Mouse (Mus musculus) neural tube, embryonic 11.5 days (tissue): ENCODE measurements around the gene Ets1. TPM values are rescaled to one million over a fixed set of nuclear protein-coding genes. Genes with fewer than 3 reads are reported as not detected.

Experiments
- ATAC-seq: fragments of 200-750 bp; cut with Nextera tagmentation; 2 replicates; pipeline ENCODE4 v1.8.0; 2017; ENCODE audit warnings: moderate number of reproducible peaks, mild to moderate bottlenecking, moderate TSS enrichment, moderate library complexity; ENCODE audit not compliant: insufficient read depth, low FRiP score, low TSS enrichment
- DNase-seq: peaks from one replicate; pipeline ENCODE4 v3.0.0-alpha.2; 2015; ENCODE audit warnings: low spot score
- H3K27ac ChIP-seq: fragments of 300-500 bp; sonication (generic); 2 replicates; pipeline ENCODE4 v1.5.1; 2014; ENCODE audit warnings: low read depth, mild to moderate bottlenecking, low read length
- H3K27me3 ChIP-seq: fragments of 300-500 bp; sonication (generic); 2 replicates; pipeline ENCODE4 v1.6.1; 2014; ENCODE audit warnings: mild to moderate bottlenecking, low read length, mixed read lengths; ENCODE audit not compliant: control insufficient read depth, insufficient read depth
- H3K36me3 ChIP-seq: fragments of 300-500 bp; sonication (generic); 2 replicates; pipeline ENCODE4 v1.6.1; 2014; ENCODE audit warnings: mild to moderate bottlenecking, low read length, moderate library complexity, mixed read lengths; ENCODE audit not compliant: control insufficient read depth, insufficient read depth
- H3K4me1 ChIP-seq: fragments of 300-500 bp; sonication (generic); 2 replicates; pipeline ENCODE4 v1.6.1; 2014; ENCODE audit warnings: low read length, mixed read lengths; ENCODE audit not compliant: control insufficient read depth, insufficient read depth
- H3K4me2 ChIP-seq: fragments of 300-500 bp; sonication (generic); 2 replicates; pipeline ENCODE4 v1.6.1; 2014; ENCODE audit warnings: low read depth, mild to moderate bottlenecking, moderate library complexity
- H3K4me3 ChIP-seq: fragments of 300-500 bp; sonication (generic); 2 replicates; pipeline ENCODE4 v1.5.1; 2014; ENCODE audit warnings: low read depth, low read length
- H3K9ac ChIP-seq: fragments of 300-500 bp; sonication (generic); 2 replicates; pipeline ENCODE4 v1.6.1; 2014; ENCODE audit warnings: mild to moderate bottlenecking, low read length
- H3K9me3 ChIP-seq: fragments of 300-500 bp; sonication (generic); 2 replicates; pipeline ENCODE4 v1.6.1; 2016; ENCODE audit warnings: low read length; ENCODE audit not compliant: control insufficient read depth
- WGBS: fragments of 180-500 bp; shearing (Covaris S2); extraction: QIAGEN DNeasy Blood & Tissue Kit; methylation state at CpG from one replicate; pipeline ENCODE4 v1.1.7; 2014; 5-methylcytosine and 5-hydroxymethylcytosine counted together
- polyA plus RNA-seq: library from polyadenylated mRNA; unstranded; fragments of >200 nt; fragmentation: Nextera tagmentation; extraction: Ambion mirVana; gene quantifications from 2 replicates; pipeline ENCODE4 v1.2.1, GENCODE M21; 2014

Gene Ets1
- polyA plus RNA-seq, 1 experiment from 2014 or later, result 34.4 TPM

DNA sequence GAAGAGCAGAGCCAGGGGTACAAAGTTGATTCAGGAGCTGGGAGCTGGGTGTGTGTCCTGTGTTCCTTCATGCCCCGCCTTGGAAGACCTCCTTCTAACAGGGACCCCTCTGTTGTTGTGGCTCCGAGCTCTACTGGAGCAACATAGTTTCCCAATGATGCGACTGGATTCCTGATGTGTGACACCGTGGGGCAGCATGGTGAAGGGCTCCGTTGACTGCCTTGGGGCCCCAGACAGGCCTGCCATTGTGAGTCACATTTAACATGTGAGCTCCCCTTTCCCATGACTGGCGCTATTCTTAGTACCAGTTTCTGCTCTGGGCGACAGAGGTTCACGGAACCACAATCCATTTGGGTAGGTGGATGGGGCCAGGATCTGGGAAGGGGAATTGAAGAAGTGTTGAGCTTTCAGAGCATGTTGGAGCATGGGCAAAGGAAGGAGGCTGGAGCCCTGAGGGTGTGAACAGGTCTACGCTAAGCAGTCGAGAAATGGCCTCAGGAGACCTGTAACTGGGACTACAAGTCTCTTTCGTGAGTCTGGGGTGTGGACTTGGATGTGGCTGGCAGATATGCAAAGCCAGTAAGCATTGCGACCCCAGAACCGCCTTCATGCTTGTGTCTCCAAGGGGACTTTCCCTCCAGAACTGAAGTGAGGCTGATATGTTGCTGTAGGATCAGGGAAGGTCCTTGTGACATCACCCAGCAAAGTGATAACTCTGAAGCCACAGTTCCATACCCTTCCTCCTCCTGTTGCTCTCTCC lies 113.9 kb downstream of the Ets1 start:
- H3K9me3 ChIP-seq, result no peaks in the 10 kb centered on the region

DNA sequence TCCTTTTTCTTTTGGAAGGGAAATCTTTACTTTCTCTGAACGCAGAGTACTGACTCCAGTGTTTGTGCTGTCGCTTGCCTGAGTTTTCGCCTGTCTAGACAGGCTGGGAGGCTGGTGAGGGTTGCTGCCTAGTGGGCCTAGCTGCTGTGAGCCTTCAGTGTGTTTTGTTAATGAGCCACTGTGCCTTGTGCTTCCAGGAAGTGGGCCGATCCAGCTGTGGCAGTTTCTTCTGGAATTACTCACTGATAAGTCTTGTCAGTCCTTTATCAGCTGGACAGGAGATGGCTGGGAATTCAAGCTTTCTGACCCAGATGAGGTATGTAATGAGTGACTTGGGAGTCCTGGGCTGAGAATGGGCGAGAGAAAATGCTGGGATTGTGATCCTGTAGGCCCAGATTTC lies 116.6 kb downstream of the Ets1 start:
- Histone ChIP-seq H3K4me3 (no peak overlapping the region), H3K4me1 (no peaks in the 10 kb centered on the region), H3K27ac (no peak overlapping the region), H3K9me3 (no peaks in the 10 kb centered on the region), H3K4me2 (no peak overlapping the region), H3K9ac (no peak overlapping the region), H3K36me3 (no peaks in the 10 kb centered on the region), H3K27me3 (no peaks in the 10 kb centered on the region)
- 82% methylated on average over 5 of the region's 5 CpGs for WGBS
- ATAC-seq, result no peak
- DNase-seq, result no peak

More for the DNA sequence above, 113.9 kb downstream of the Ets1 start:
- no peak overlapping the region for H3K4me2 ChIP-seq
- no peak overlapping the region for H3K4me3 ChIP-seq
- H3K27ac ChIP-seq, result no peak overlapping the region
- DNase-seq (no peak), ATAC-seq (no peak)
- no peak overlapping the region for H3K9ac ChIP-seq
- H3K4me1 ChIP-seq, result no peaks in the 10 kb centered on the region
- no peaks in the 10 kb centered on the region for H3K27me3 ChIP-seq
- 88% methylated on average over 13 of the region's 13 CpGs for WGBS
- no peaks in the 10 kb centered on the region for H3K36me3 ChIP-seq

DNA sequence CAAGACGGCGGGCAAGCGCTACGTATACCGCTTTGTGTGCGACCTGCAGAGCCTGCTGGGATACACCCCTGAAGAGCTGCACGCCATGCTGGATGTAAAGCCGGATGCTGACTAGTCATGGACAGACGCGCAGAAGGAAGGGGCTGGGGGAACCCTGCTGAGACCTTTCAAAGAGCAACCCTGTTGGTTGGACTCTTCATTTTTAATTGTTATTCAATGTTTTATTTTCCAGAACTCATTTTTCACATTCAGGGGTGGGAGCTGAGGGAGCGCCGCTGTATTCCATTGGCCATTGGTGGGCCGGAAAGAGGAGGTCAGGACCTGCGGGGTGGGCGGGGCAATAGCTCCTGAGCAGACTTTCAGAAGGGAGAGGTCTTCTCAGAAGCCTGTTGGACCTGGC lies 118.3 kb downstream of the Ets1 start:
- no peak overlapping the region for H3K4me2 ChIP-seq
- H3K27me3 ChIP-seq, result no peaks in the 10 kb centered on the region
- no peak overlapping the region for H3K9ac ChIP-seq
- 90% methylated on average over 15 of the region's 15 CpGs for WGBS
- ATAC-seq (no peak), DNase-seq (no peak)
- no peaks in the 10 kb centered on the region for H3K36me3 ChIP-seq
- no peak overlapping the region for H3K27ac ChIP-seq
- H3K4me1 ChIP-seq, result no peaks in the 10 kb centered on the region
- no peak overlapping the region for H3K4me3 ChIP-seq
- no peaks in the 10 kb centered on the region for H3K9me3 ChIP-seq

DNA sequence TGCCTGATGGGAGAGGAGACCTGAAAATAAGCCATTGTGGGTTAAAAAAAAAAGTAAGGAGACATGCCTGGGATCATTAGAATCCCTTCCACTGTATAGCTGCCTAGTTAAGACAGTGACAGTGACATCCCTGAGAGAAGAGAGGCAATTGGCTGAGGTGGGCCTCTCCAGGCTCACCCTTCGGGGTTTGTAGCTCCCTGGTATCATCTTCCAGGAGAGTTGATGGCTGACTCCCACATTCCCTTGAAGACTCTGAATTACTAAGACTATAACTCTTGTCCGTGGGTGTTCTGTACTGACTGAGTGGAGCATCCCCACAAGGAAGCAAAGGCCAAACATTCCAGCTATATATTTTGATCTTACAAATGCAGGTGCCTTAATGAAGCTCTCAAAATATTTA lies 120.0 kb downstream of the Ets1 start:
- Histone ChIP-seq H3K4me3 (no peak overlapping the region), H3K27ac (no peak overlapping the region), H3K9me3 (no peaks in the 10 kb centered on the region), H3K36me3 (no peaks in the 10 kb centered on the region), H3K27me3 (no peaks in the 10 kb centered on the region), H3K4me2 (no peak overlapping the region), H3K4me1 (no peaks in the 10 kb centered on the region), H3K9ac (no peak overlapping the region)
- no peak for DNase-seq
- 82% methylated on average over 2 of the region's 2 CpGs for WGBS
- ATAC-seq, result no peak

DNA sequence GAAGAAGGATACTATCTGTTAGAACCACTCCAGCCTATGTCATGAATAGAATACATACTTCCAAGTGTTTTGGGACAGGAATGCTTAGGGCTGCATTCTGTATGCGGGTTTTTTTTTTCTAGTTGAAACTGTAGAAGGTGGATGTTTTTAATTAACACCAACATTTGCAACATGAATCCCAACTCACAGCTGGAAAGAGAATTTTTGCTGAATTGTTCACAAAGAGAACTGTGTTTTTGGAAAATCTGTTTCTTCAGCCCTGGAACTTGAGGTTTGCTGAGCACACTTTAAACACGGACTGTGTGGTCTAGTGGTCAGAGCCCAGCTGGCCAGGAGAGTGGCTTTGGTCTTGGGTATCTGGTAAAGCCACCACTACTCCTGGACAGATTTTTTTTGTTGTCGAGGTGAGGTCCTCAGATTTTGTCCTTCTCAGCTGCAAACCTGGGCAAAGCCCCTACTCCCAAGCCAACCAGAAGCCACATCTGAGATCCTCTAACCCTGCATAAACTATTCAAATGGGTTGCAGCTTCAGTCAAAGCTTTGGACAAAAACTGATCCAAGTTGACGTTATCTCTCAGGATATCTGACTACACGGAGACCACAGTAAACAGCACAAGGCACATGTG lies 122.4 kb downstream of the Ets1 start:
- no peaks in the 10 kb centered on the region for H3K27me3 ChIP-seq
- DNase-seq (no peak), ATAC-seq (no peak)
- H3K9me3 ChIP-seq, result no peaks in the 10 kb centered on the region
- no peak overlapping the region for H3K9ac ChIP-seq
- no peaks in the 10 kb centered on the region for H3K4me1 ChIP-seq
- no peak overlapping the region for H3K4me2 ChIP-seq
- WGBS, result 84% methylated on average over 5 of the region's 5 CpGs
- no peak overlapping the region for H3K27ac ChIP-seq
- H3K36me3 ChIP-seq, result no peaks in the 10 kb centered on the region
- no peak overlapping the region for H3K4me3 ChIP-seq

DNA sequence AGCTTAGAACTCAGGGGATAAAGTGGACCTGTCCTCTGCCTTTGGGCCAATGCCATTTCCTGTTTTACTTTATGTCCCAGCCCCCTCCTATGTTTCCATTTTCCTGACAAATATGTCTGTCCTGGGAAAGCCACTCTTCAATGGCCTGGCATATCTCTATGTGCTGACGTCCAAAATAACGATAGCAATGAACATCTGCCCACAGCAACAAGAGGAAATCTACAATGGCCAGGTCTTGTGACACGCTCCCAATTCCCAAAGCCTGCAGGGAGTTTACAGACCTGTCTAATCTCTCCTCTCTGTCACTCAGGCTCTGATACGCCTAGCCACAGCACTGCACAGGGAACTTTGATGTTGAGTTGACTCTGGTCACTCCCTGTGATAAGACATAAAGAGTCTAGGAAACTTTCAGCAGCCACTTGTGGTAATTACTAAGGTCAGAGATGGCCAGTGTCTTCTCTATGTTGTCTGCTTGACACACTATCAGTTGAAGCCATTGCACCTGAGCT lies 124.7 kb downstream of the Ets1 start:
- Histone ChIP-seq H3K4me1 (no peaks in the 10 kb centered on the region), H3K4me2 (no peak overlapping the region), H3K36me3 (no peaks in the 10 kb centered on the region), H3K9ac (no peak overlapping the region), H3K4me3 (no peak overlapping the region), H3K9me3 (no peaks in the 10 kb centered on the region), H3K27ac (no peak overlapping the region), H3K27me3 (no peaks in the 10 kb centered on the region)
- ATAC-seq (no peak), DNase-seq (no peak)
- 88% methylated on average over 4 of the region's 4 CpGs for WGBS

DNA sequence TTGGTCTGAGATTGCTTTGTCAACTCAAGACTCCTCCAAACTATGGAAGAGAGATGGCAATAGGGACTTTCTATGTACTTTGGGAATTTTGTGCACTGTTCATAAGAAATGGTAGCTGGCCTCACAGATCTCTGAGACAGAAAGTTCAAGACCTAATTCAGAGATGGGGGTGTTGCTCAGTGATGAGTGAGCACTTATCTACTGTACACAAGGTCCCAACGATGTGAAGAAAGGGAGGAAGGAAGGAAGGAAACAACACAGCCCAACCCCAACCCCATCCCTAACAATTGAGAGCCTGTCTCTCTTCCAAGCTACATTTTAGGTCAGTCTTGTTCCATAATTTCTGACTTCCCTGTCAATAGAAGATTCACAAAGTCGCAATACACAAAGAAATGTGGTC lies 125.3 kb downstream of the Ets1 start:
- Histone ChIP-seq H3K9ac (no peak overlapping the region), H3K4me3 (no peak overlapping the region), H3K27ac (no peak overlapping the region), H3K4me2 (no peak overlapping the region), H3K36me3 (no peaks in the 10 kb centered on the region), H3K27me3 (no peaks in the 10 kb centered on the region), H3K9me3 (no peaks in the 10 kb centered on the region), H3K4me1 (no peaks in the 10 kb centered on the region)
- no peak for ATAC-seq
- 81% methylated on average over 2 of the region's 2 CpGs for WGBS
- DNase-seq, result no peak

DNA sequence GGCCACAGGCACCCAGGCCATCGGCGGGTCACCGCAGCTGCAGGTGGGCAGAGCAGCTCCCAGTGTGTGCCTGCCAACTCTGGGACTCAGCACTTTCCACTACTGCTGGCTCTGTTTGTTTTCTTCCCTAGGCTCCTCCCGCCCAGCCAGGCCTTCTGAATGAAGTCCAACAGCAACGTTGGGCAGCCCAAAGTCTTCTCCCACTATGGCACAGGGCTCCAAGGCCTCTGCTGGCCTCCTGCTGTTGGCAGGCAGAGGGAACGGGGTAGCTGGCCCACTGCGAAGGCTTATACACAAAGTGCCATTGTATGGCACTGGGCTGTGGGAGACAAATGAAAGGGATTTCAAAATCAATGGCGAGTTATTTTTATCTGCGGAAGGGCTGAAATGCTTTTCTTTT lies 128.4 kb downstream of the Ets1 start:
- Histone ChIP-seq H3K4me2 (no peak overlapping the region), H3K4me1 (no peaks in the 10 kb centered on the region), H3K9ac (no peak overlapping the region), H3K27ac (no peak overlapping the region), H3K27me3 (no peaks in the 10 kb centered on the region), H3K9me3 (no peaks in the 10 kb centered on the region), H3K4me3 (no peak overlapping the region), H3K36me3 (no peaks in the 10 kb centered on the region)
- 71% methylated on average over 9 of the region's 9 CpGs for WGBS
- no peak for ATAC-seq
- no peak for DNase-seq

DNA sequence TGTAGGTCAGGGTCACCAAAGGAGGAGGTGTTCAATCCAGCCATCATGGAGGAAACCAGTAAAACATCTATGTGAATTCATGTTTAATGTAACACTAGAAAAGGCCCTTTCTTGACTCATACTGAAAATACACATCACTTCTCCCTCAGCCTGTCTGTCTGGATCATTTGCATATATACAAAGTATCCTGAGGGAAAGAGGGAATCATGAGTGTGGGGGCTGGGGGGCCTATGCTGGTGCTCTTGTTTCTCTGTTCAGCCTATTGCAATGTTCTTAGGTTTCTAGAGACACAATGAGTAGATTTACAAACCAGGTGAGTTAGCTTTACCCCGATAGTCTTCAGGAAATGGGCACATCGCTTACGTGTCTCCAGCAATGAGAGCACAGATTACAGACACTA lies 129.1 kb downstream of the Ets1 start:
- H3K4me3 ChIP-seq, result no peak overlapping the region
- no peak for ATAC-seq
- 97% methylated on average over 3 of the region's 3 CpGs for WGBS
- no peak overlapping the region for H3K27ac ChIP-seq
- no peaks in the 10 kb centered on the region for H3K4me1 ChIP-seq
- no peak for DNase-seq
- no peak overlapping the region for H3K4me2 ChIP-seq
- no peaks in the 10 kb centered on the region for H3K27me3 ChIP-seq
- H3K36me3 ChIP-seq, result no peaks in the 10 kb centered on the region
- H3K9me3 ChIP-seq, result no peaks in the 10 kb centered on the region
- H3K9ac ChIP-seq, result no peak overlapping the region
